Mouse (Mus musculus) neural tube, embryonic 15.5 days (tissue): ENCODE results near the gene Elavl3. TPM values are rescaled to one million over a fixed set of nuclear protein-coding genes. Genes with fewer than 3 reads are reported as not detected.
A peak's percentile ranks its signal among the peaks of the same experiment; 100 is the strongest.

ENCODE experiments used
- ATAC-seq: fragments of 200-750 bp; cut with Nextera tagmentation; 2 replicates; pipeline ENCODE4 v1.8.0; 2017; ENCODE audit warnings: mild to moderate bottlenecking, moderate TSS enrichment, moderate library complexity; ENCODE audit not compliant: low FRiP score
- H3K27ac ChIP-seq: fragments of 300-500 bp; sonication (generic); replicated peaks from 2 replicates; pipeline ENCODE4 v1.5.1; 2015; ENCODE audit warnings: mild to moderate bottlenecking, inconsistent platforms
- H3K27me3 ChIP-seq: fragments of 300-500 bp; sonication (generic); replicated peaks from 2 replicates; pipeline ENCODE4 v1.6.1; 2015; ENCODE audit warnings: inconsistent platforms
- H3K36me3 ChIP-seq: fragments of 300-500 bp; sonication (generic); 2 replicates; pipeline ENCODE4 v1.6.1; 2015; ENCODE audit warnings: inconsistent platforms
- H3K4me1 ChIP-seq: fragments of 300-500 bp; sonication (generic); 2 replicates; pipeline ENCODE4 v1.6.1; 2015; ENCODE audit warnings: inconsistent platforms
- H3K4me2 ChIP-seq: fragments of 300-500 bp; sonication (generic); 2 replicates; pipeline ENCODE4 v1.6.1; 2015; ENCODE audit warnings: inconsistent platforms, mild to moderate bottlenecking, moderate library complexity
- H3K4me3 ChIP-seq: fragments of 300-500 bp; sonication (generic); replicated peaks from 2 replicates; pipeline ENCODE4 v1.5.1; 2015; ENCODE audit warnings: mild to moderate bottlenecking, inconsistent platforms
- H3K9ac ChIP-seq: fragments of 300-500 bp; sonication (generic); replicated peaks from 2 replicates; pipeline ENCODE4 v1.6.1; 2015; ENCODE audit warnings: mild to moderate bottlenecking, inconsistent platforms
- H3K9me3 ChIP-seq: fragments of 300-500 bp; sonication (generic); replicated peaks from 2 replicates; pipeline ENCODE4 v1.6.1; 2016; ENCODE audit warnings: inconsistent platforms
- WGBS: fragments of 180-500 bp; shearing (Covaris S2); methylation state at CpG from one replicate; pipeline ENCODE4 v1.1.7; 2015; ENCODE audit warnings: mixed read lengths; 5-methylcytosine and 5-hydroxymethylcytosine counted together
- polyA plus RNA-seq: library from polyadenylated mRNA; unstranded; fragments of >200 nt; fragmentation: Nextera tagmentation; extraction: Ambion mirVana; gene quantifications from 2 replicates; pipeline ENCODE4 v1.2.1, GENCODE M21; 2015

The Elavl3 gene
- polyA plus RNA-seq, 1 experiment from 2014 or later: 96.9 TPM

GRCm38 (mm10) chr9:22056303-22056910, 4.6 kb upstream of the Elavl3 start:
- Histone ChIP-seq H3K9ac (no peak overlapping the region), H3K4me3 (no peak overlapping the region), H3K27me3 (no peaks in the 10 kb centered on the region; the same call in 1 of the 2 replicates), H3K4me2 (no peak overlapping the region), H3K4me1 (peaks cover 16% of the 10 kb centered on the region), H3K36me3 (peaks cover 31% of the 10 kb centered on the region), H3K9me3 (no peaks in the 10 kb centered on the region), H3K27ac (no peak overlapping the region)
- ATAC-seq: no peak
- 80% methylated on average over 9 of the region's 9 CpGs for WGBS

GRCm38 (mm10) chr9:22055713-22056112, 3.9 kb upstream of the Elavl3 start:
- H3K9ac ChIP-seq: no peak overlapping the region
- WGBS: 39% methylated on average over 29 of the region's 29 CpGs

GRCm38 (mm10) chr9:22054411-22055076, 2.7 kb upstream of the Elavl3 start:
- Histone ChIP-seq H3K27me3 (no peaks in the 10 kb centered on the region; the same call in 1 of the 2 replicates), H3K27ac (peak overlapping the region; percentile 37; the same call in 1 of the 2 replicates), H3K9ac (no peak overlapping the region; the same call in 1 of the 2 replicates), H3K4me2 (peak overlapping the region; percentile 64), H3K36me3 (peaks cover 22% of the 10 kb centered on the region), H3K4me1 (peaks cover 27% of the 10 kb centered on the region), H3K9me3 (no peaks in the 10 kb centered on the region), H3K4me3 (peak overlapping the region; percentile 34)
- ATAC-seq: peak; percentile 46
- 2% methylated on average over 32 of the region's 32 CpGs for WGBS

More at GRCm38 (mm10) chr9:22055713-22056112, 3.9 kb upstream of the Elavl3 start:
- no peak overlapping the region for H3K4me3 ChIP-seq
- no peaks in the 10 kb centered on the region for H3K9me3 ChIP-seq
- ATAC-seq: no peak
- H3K4me1 ChIP-seq: peaks cover 16% of the 10 kb centered on the region
- H3K4me2 ChIP-seq: no peak overlapping the region
- no peak overlapping the region for H3K27ac ChIP-seq
- peaks cover 25% of the 10 kb centered on the region for H3K36me3 ChIP-seq
- H3K27me3 ChIP-seq: no peaks in the 10 kb centered on the region; the same call in 1 of the 2 replicates

GRCm38 (mm10) chr9:22053657-22054056, 1.8 kb upstream of the Elavl3 start:
- no peak overlapping the region for H3K9ac ChIP-seq
- H3K4me1 ChIP-seq: peaks cover 36% of the 10 kb centered on the region
- H3K9me3 ChIP-seq: no peaks in the 10 kb centered on the region
- no peak overlapping the region for H3K4me2 ChIP-seq
- ATAC-seq: no peak
- H3K36me3 ChIP-seq: peaks cover 17% of the 10 kb centered on the region
- WGBS: 38% methylated on average over 6 of the region's 7 CpGs
- H3K27me3 ChIP-seq: no peaks in the 10 kb centered on the region; the same call in 1 of the 2 replicates
- no peak overlapping the region for H3K27ac ChIP-seq
- H3K4me3 ChIP-seq: no peak overlapping the region

GRCm38 (mm10) chr9:22051161-22051957, 464 bp downstream of the Elavl3 start:
- Histone ChIP-seq H3K9ac (peak overlapping the region; percentile 97), H3K4me2 (peak overlapping the region; percentile 76), H3K4me1 (peaks cover 57% of the 10 kb centered on the region), H3K27me3 (no peaks in the 10 kb centered on the region; the same call in 1 of the 2 replicates), H3K9me3 (no peaks in the 10 kb centered on the region), H3K4me3 (peak overlapping the region; percentile 88), H3K36me3 (no peaks in the 10 kb centered on the region), H3K27ac (peak overlapping the region; percentile 90)
- peak; percentile 49 for ATAC-seq
- WGBS: 0% methylated on average over 65 of the region's 67 CpGs

GRCm38 (mm10) chr9:22050351-22050889, 1.4 kb downstream of the Elavl3 start:
- Histone ChIP-seq H3K9me3 (no peaks in the 10 kb centered on the region), H3K27ac (peak overlapping the region; percentile 90), H3K4me2 (peak overlapping the region; percentile 76), H3K4me1 (peaks cover 57% of the 10 kb centered on the region), H3K4me3 (peak overlapping the region; percentile 88), H3K27me3 (no peaks in the 10 kb centered on the region; the same call in 1 of the 2 replicates), H3K9ac (peak overlapping the region; percentile 97), H3K36me3 (no peaks in the 10 kb centered on the region; the same call in 1 of the 2 replicates)
- ATAC-seq: peak; percentile 25
- WGBS: 1% methylated on average over 31 of the region's 43 CpGs

- WGBS: 25% methylated on average over 4 of the region's 4 CpGs
- no peak for ATAC-seq
- H3K9ac ChIP-seq: peak overlapping the region; percentile 97
These were observed 2.0 kb downstream of the Elavl3 start for GRCm38 (mm10) chr9:22049721-22050270.

GRCm38 (mm10) chr9:22049315-22049714, 2.5 kb downstream of the Elavl3 start:
- Histone ChIP-seq H3K9me3 (no peaks in the 10 kb centered on the region), H3K9ac (peak overlapping the region; percentile 97), H3K27ac (peak overlapping the region; percentile 90), H3K4me3 (peak overlapping the region; percentile 88), H3K36me3 (no peaks in the 10 kb centered on the region; the same call in 1 of the 2 replicates), H3K4me2 (peak overlapping the region; percentile 76), H3K27me3 (no peaks in the 10 kb centered on the region; the same call in 1 of the 2 replicates), H3K4me1 (peaks cover 49% of the 10 kb centered on the region)
- no peak for ATAC-seq
- WGBS: 62% methylated on average over 11 of the region's 11 CpGs

More at GRCm38 (mm10) chr9:22049721-22050270, 2.0 kb downstream of the Elavl3 start:
- H3K36me3 ChIP-seq: no peaks in the 10 kb centered on the region; the same call in 1 of the 2 replicates
- no peaks in the 10 kb centered on the region; the same call in 1 of the 2 replicates for H3K27me3 ChIP-seq
- H3K4me2 ChIP-seq: peak overlapping the region; percentile 76
- no peaks in the 10 kb centered on the region for H3K9me3 ChIP-seq
- peak overlapping the region; percentile 88 for H3K4me3 ChIP-seq
- H3K27ac ChIP-seq: peak overlapping the region; percentile 90
- H3K4me1 ChIP-seq: peaks cover 54% of the 10 kb centered on the region

GRCm38 (mm10) chr9:22047329-22047728, 4.5 kb downstream of the Elavl3 start:
- 0 out of 2 replicates have a peak overlapping the region, but pooled peaks have one; percentile 5 for H3K4me3 ChIP-seq
- peaks cover 48% of the 10 kb centered on the region for H3K4me1 ChIP-seq
- 51% methylated on average over 9 of the region's 9 CpGs for WGBS

GRCm38 (mm10) chr9:22041832-22042231, 10.0 kb downstream of the Elavl3 start:
- Histone ChIP-seq H3K4me3 (no peak overlapping the region), H3K36me3 (no peaks in the 10 kb centered on the region; the same call in 1 of the 2 replicates), H3K9ac (no peak overlapping the region), H3K4me2 (no peak overlapping the region), H3K4me1 (peaks cover 12% of the 10 kb centered on the region; the same call in 1 of the 2 replicates), H3K27ac (no peak overlapping the region), H3K27me3 (no peaks in the 10 kb centered on the region), H3K9me3 (no peaks in the 10 kb centered on the region)
- no peak for ATAC-seq
- WGBS: 69% methylated on average over 2 of the region's 2 CpGs

More at GRCm38 (mm10) chr9:22047329-22047728, 4.5 kb downstream of the Elavl3 start:
- Histone ChIP-seq H3K36me3 (no peaks in the 10 kb centered on the region; the same call in 1 of the 2 replicates), H3K9ac (0 out of 2 replicates have a peak overlapping the region, but pooled peaks have one; percentile 23), H3K9me3 (no peaks in the 10 kb centered on the region), H3K27ac (no peak overlapping the region), H3K27me3 (no peaks in the 10 kb centered on the region), H3K4me2 (peak overlapping the region; percentile 76)
- no peak for ATAC-seq
